Mouse (Mus musculus) embryonic facial prominence, embryonic 14.5 days (tissue): ENCODE results near the gene Robo2. TPM values are rescaled to one million over a fixed set of nuclear protein-coding genes. Genes with fewer than 3 reads are reported as not detected.

Source experiments
- ATAC-seq: fragments of 200-750 bp; cut with Nextera tagmentation; 2 replicates; pipeline ENCODE4 v1.8.0; 2017; ENCODE audit warnings: low read depth, moderate number of reproducible peaks, moderate TSS enrichment
- DNase-seq: peaks from one replicate; pipeline ENCODE4 v3.0.0-alpha.2; 2015; ENCODE audit warnings: low spot score
- H3K27ac ChIP-seq: fragments of 300-500 bp; sonication (generic); replicated peaks from 2 replicates; pipeline ENCODE4 v1.5.1; 2014; ENCODE audit warnings: low read depth, mild to moderate bottlenecking, low read length, moderate library complexity
- H3K27me3 ChIP-seq: fragments of 300-500 bp; sonication (generic); replicated peaks from 2 replicates; pipeline ENCODE4 v1.6.1; 2014; ENCODE audit warnings: low read length; ENCODE audit not compliant: control insufficient read depth, insufficient read depth
- H3K36me3 ChIP-seq: fragments of 300-500 bp; sonication (generic); 2 replicates; pipeline ENCODE4 v1.6.1; 2014; ENCODE audit warnings: low read length, mixed read lengths; ENCODE audit not compliant: control insufficient read depth, insufficient read depth
- H3K4me1 ChIP-seq: fragments of 300-500 bp; sonication (generic); 2 replicates; pipeline ENCODE4 v1.6.1; 2014; ENCODE audit warnings: antibody characterized with exemption, low read length; ENCODE audit not compliant: control insufficient read depth, insufficient read depth
- H3K4me2 ChIP-seq: fragments of 300-500 bp; sonication (generic); 2 replicates; pipeline ENCODE4 v1.6.1; 2014; ENCODE audit warnings: low read depth, mild to moderate bottlenecking, low read length, moderate library complexity, mixed read lengths
- H3K4me3 ChIP-seq: fragments of 300-500 bp; sonication (generic); 2 replicates; pipeline ENCODE4 v1.5.1; 2014; ENCODE audit warnings: low read depth, mild to moderate bottlenecking, low read length
- H3K9ac ChIP-seq: fragments of 300-500 bp; sonication (generic); 2 replicates; pipeline ENCODE4 v1.6.1; 2014; ENCODE audit warnings: low read depth, mild to moderate bottlenecking, low read length, moderate library complexity, mixed read lengths
- H3K9me3 ChIP-seq: fragments of 300-500 bp; sonication (generic); 2 replicates; pipeline ENCODE4 v1.6.1; 2016; ENCODE audit warnings: low read length; ENCODE audit not compliant: control insufficient read depth
- WGBS: fragments of 180-500 bp; shearing (Covaris S2); extraction: QIAGEN DNeasy Blood & Tissue Kit; methylation state at CpG from one replicate; pipeline ENCODE4 v1.1.7; 2014; 5-methylcytosine and 5-hydroxymethylcytosine counted together
- polyA plus RNA-seq: library from polyadenylated mRNA; unstranded; fragments of >200 nt; fragmentation: Nextera tagmentation; extraction: Ambion mirVana; gene quantifications from 2 replicates; pipeline ENCODE4 v1.2.1, GENCODE M21; 2014

Robo2 gene
- polyA plus RNA-seq, 1 experiment from 2014 or later = 56.8 TPM

GRCm38 (mm10) chr16:74313222-74313621 lies 98.4 kb downstream of the Robo2 start:
- H3K27ac ChIP-seq = no peak overlapping the region
- no peak overlapping the region for H3K4me2 ChIP-seq
- H3K9me3 ChIP-seq = no peaks in the 10 kb centered on the region
- H3K27me3 ChIP-seq = no peaks in the 10 kb centered on the region
- no peak overlapping the region for H3K9ac ChIP-seq
- 0 out of 2 replicates have a peak, but pooled peaks cover 3% of the 10 kb centered on the region for H3K4me1 ChIP-seq
- no peak overlapping the region for H3K4me3 ChIP-seq
- H3K36me3 ChIP-seq = no peaks in the 10 kb centered on the region
- DNase-seq (no peak), ATAC-seq (no peak)
- 54% methylated on average over 4 of the region's 4 CpGs for WGBS

GRCm38 (mm10) chr16:74307543-74307887 lies 104.1 kb downstream of the Robo2 start:
- 50% methylated on average over 6 of the region's 6 CpGs for WGBS
- ATAC-seq = no peak

GRCm38 (mm10) chr16:74306876-74307542 lies 104.6 kb downstream of the Robo2 start:
- Histone ChIP-seq H3K4me1 (no peaks in the 10 kb centered on the region), H3K27me3 (no peaks in the 10 kb centered on the region), H3K27ac (no peak overlapping the region), H3K4me2 (no peak overlapping the region), H3K36me3 (no peaks in the 10 kb centered on the region), H3K4me3 (no peak overlapping the region), H3K9me3 (no peaks in the 10 kb centered on the region), H3K9ac (no peak overlapping the region)
- 60% methylated on average over 5 of the region's 5 CpGs for WGBS
- ATAC-seq = no peak
- DNase-seq = no peak

More at GRCm38 (mm10) chr16:74307543-74307887, 104.1 kb downstream of the Robo2 start:
- no peak for DNase-seq
- H3K4me3 ChIP-seq = no peak overlapping the region
- H3K4me1 ChIP-seq = no peaks in the 10 kb centered on the region
- H3K27ac ChIP-seq = no peak overlapping the region
- H3K36me3 ChIP-seq = no peaks in the 10 kb centered on the region
- H3K9me3 ChIP-seq = no peaks in the 10 kb centered on the region
- H3K9ac ChIP-seq = no peak overlapping the region
- H3K4me2 ChIP-seq = no peak overlapping the region
- H3K27me3 ChIP-seq = no peaks in the 10 kb centered on the region

GRCm38 (mm10) chr16:74287878-74288277 lies 123.7 kb downstream of the Robo2 start:
- ATAC-seq (no peak), DNase-seq (no peak)
- Histone ChIP-seq H3K27ac (no peak overlapping the region), H3K4me1 (no peaks in the 10 kb centered on the region), H3K36me3 (no peaks in the 10 kb centered on the region), H3K4me3 (no peak overlapping the region), H3K9ac (no peak overlapping the region), H3K9me3 (no peaks in the 10 kb centered on the region), H3K4me2 (no peak overlapping the region), H3K27me3 (no peaks in the 10 kb centered on the region)
- WGBS = 85% methylated on average over 8 of the region's 8 CpGs

- no peak overlapping the region for H3K4me2 ChIP-seq
- no peak for ATAC-seq
Observed at GRCm38 (mm10) chr16:74282549-74282948, 129.1 kb downstream of the Robo2 start.

GRCm38 (mm10) chr16:74276855-74277573 lies 134.6 kb downstream of the Robo2 start:
- Histone ChIP-seq H3K27ac (no peak overlapping the region), H3K9ac (no peak overlapping the region), H3K4me2 (no peak overlapping the region), H3K27me3 (no peaks in the 10 kb centered on the region), H3K9me3 (no peaks in the 10 kb centered on the region), H3K4me1 (no peaks in the 10 kb centered on the region; the same call in 1 of the 2 replicates), H3K36me3 (no peaks in the 10 kb centered on the region), H3K4me3 (no peak overlapping the region)
- WGBS = 63% methylated on average over 3 of the region's 3 CpGs
- DNase-seq = no peak
- no peak for ATAC-seq

More at GRCm38 (mm10) chr16:74282549-74282948, 129.1 kb downstream of the Robo2 start:
- Histone ChIP-seq H3K9me3 (no peaks in the 10 kb centered on the region), H3K4me1 (no peaks in the 10 kb centered on the region; the same call in 1 of the 2 replicates), H3K4me3 (no peak overlapping the region), H3K36me3 (no peaks in the 10 kb centered on the region), H3K27me3 (no peaks in the 10 kb centered on the region), H3K9ac (no peak overlapping the region), H3K27ac (no peak overlapping the region)
- 68% methylated on average over 6 of the region's 6 CpGs for WGBS
- DNase-seq = no peak

- no peak overlapping the region for H3K4me3 ChIP-seq
- H3K27ac ChIP-seq = no peak overlapping the region
- no peak for DNase-seq
- ATAC-seq = no peak
- H3K27me3 ChIP-seq = no peaks in the 10 kb centered on the region
- no peak overlapping the region for H3K9ac ChIP-seq
- H3K36me3 ChIP-seq = no peaks in the 10 kb centered on the region
- 82% methylated on average over 1 of the region's 1 CpGs for WGBS
- no peaks in the 10 kb centered on the region for H3K9me3 ChIP-seq
- no peaks in the 10 kb centered on the region; the same call in 1 of the 2 replicates for H3K4me1 ChIP-seq
- no peak overlapping the region for H3K4me2 ChIP-seq
Observed at GRCm38 (mm10) chr16:74274596-74274995, 137.0 kb downstream of the Robo2 start.

- H3K4me2 ChIP-seq = no peak overlapping the region
- no peak overlapping the region for H3K27ac ChIP-seq
- no peaks in the 10 kb centered on the region for H3K36me3 ChIP-seq
- DNase-seq (no peak), ATAC-seq (no peak)
- no peaks in the 10 kb centered on the region for H3K9me3 ChIP-seq
- no peak overlapping the region for H3K4me3 ChIP-seq
- no peaks in the 10 kb centered on the region for H3K4me1 ChIP-seq
- no peak overlapping the region for H3K9ac ChIP-seq
- no peaks in the 10 kb centered on the region for H3K27me3 ChIP-seq
- 86% methylated on average over 4 of the region's 4 CpGs for WGBS
Observed at GRCm38 (mm10) chr16:74272993-74273392, 138.6 kb downstream of the Robo2 start.
